ENCODE assay signal across 8 mouse cellular contexts in the genomic region with DNA sequence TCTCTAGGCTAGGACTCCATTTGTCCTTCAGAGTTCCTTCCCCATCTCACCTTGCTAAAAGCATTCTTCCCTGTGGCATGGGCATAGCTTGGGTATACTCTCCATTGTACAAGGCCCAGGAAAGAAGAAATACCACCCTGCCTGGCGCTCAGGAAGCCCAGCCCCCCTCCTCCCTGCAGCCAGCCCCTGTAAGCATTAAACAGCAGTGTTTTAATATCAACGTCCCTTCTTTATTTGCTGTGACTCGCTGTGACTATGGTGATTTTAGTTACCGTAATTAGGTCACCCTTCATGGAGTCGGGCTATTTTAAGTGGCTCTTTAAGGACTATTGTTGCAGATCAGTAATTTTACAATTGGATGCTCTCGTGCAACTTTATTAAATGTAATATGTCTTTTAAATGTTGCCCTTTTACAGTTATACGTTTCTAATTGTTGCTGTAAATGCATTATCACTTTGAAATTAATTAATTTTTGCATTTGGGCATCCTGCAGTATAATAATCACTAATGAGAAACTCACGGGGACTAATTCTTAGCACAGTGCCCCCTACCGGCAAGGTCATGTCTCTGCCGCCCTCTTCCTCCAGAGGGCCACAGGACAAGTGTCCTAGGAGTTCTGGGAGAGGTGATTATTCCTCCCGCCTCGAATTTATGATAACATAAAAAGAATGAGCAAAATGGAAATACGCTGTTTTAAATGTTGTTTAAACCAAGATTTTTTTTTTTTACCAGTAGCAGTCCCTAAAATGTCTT.
DNase-seq lines count a peak whose midpoint lies in the region; ATAC-seq lines count a peak whose summit lies in the region.

No protein-coding gene starts in this region.

- no peaks in the 10 kb centered on the region for H3K36me3 ChIP-seq in kidney, embryonic 16.5 days (ENCODE audit: insufficient read depth, low read length)
- no peaks in the 10 kb centered on the region for H3K36me3 ChIP-seq in limb, embryonic 13.5 days

- H3K4me3 ChIP-seq in kidney, embryonic 16.5 days (ENCODE audit: low read length): no peak overlapping the region
- no peak overlapping the region for H3K4me3 ChIP-seq in limb, embryonic 13.5 days

- no peaks in the 10 kb centered on the region; the same call in 1 of the 2 replicates for H3K27me3 ChIP-seq in kidney, embryonic 16.5 days (ENCODE audit: insufficient read depth, low read length)
- no peaks in the 10 kb centered on the region for H3K27me3 ChIP-seq in limb, embryonic 13.5 days

- DNase-seq in adrenal gland, adult 2 months: peak; percentile 6
- no peak for DNase-seq in adrenal gland, adult 8-10 months
- DNase-seq in kidney, postnatal 14 days: peak; percentile 25
- DNase-seq in ZHBTc4 (ENCODE audit: low read depth, low spot score): peak; percentile 23
- DNase-seq in frontal cortex, postnatal 36 days (ENCODE audit: low spot score in 2 of 2): no peak
- no peak for DNase-seq in ovary, adult 18-20 months (ENCODE audit: low spot score)

- H3K4me1 ChIP-seq in kidney, embryonic 16.5 days (ENCODE audit: insufficient read depth, low read length): peaks cover 21% of the 10 kb centered on the region
- H3K4me1 ChIP-seq in limb, embryonic 13.5 days: peaks cover 37% of the 10 kb centered on the region

- H3K27ac ChIP-seq in kidney, embryonic 16.5 days (ENCODE audit: low read length): no peak overlapping the region
- H3K27ac ChIP-seq in limb, embryonic 13.5 days: 0 out of 2 replicates have a peak overlapping the region, but pooled peaks have one; percentile 11

- H3K9ac ChIP-seq in kidney, embryonic 16.5 days (replicated peaks; ENCODE audit: low read length): no peak overlapping the region
- H3K9ac ChIP-seq in limb, embryonic 13.5 days: no peak overlapping the region

- ATAC-seq in kidney, embryonic 16.5 days (ENCODE audit: low FRiP score, low TSS enrichment): no peak
- no peak for ATAC-seq in limb, embryonic 13.5 days (ENCODE audit: low FRiP score, low read depth)

- WGBS in kidney, embryonic 16.5 days: 49% methylated on average over 13 of the region's 13 CpGs
- WGBS in limb, embryonic 13.5 days: 44% methylated on average over 13 of the region's 13 CpGs

- no peaks in the 10 kb centered on the region for H3K9me3 ChIP-seq in kidney, embryonic 16.5 days (ENCODE audit: low read length)
- H3K9me3 ChIP-seq in limb, embryonic 13.5 days: no peaks in the 10 kb centered on the region

- H3K4me2 ChIP-seq in kidney, embryonic 16.5 days (replicated peaks; ENCODE audit: low read depth, low read length): no peak overlapping the region
- H3K4me2 ChIP-seq in limb, embryonic 13.5 days (replicated peaks): no peak overlapping the region

Comparison
In these comparisons a context has a peak if more than half of its experiments do, and no peak if none do; other contexts are left out.
1. DNase-seq: peak in adrenal gland, adult 2 months (single experiment), kidney, postnatal 14 days (single experiment) and ZHBTc4 (single experiment); none in adrenal gland, adult 8-10 months (single experiment), frontal cortex, postnatal 36 days (0 of 2) and ovary, adult 18-20 months (single experiment).